Mouse (Mus musculus): ENCODE results near the gene Srf.
A peak's percentile ranks its signal among the peaks of the same experiment; 100 is the strongest.

The Srf gene

GRCm38 (mm10) chr17:46556584-46556945 lies 590 bp upstream of the Srf start:
- no peak for DNase-seq (ENCODE audit: low spot score in 2 of 2)

GRCm38 (mm10) chr17:46554977-46555672 lies 850 bp downstream of the Srf start:
- DNase-seq (ENCODE audit: low spot score in 2 of 2), result no peak

GRCm38 (mm10) chr17:46554646-46554976 lies 1.4 kb downstream of the Srf start:
- peak; percentile 26 to 59 for DNase-seq (ENCODE audit: low spot score in 2 of 2)

GRCm38 (mm10) chr17:46553926-46554325 lies 2.0 kb downstream of the Srf start:
- no peak for DNase-seq (ENCODE audit: low spot score in 2 of 2)

GRCm38 (mm10) chr17:46553469-46553868 lies 2.5 kb downstream of the Srf start:
- DNase-seq (ENCODE audit: low spot score in 2 of 2), result no peak

- DNase-seq (ENCODE audit: low spot score in 2 of 2), result peak; percentile 93
These were observed 3.0 kb downstream of the Srf start for GRCm38 (mm10) chr17:46552841-46553423.

- no peak for DNase-seq (ENCODE audit: low spot score in 2 of 2)
These were observed 3.8 kb downstream of the Srf start for GRCm38 (mm10) chr17:46552151-46552550.

GRCm38 (mm10) chr17:46551369-46551768 lies 4.6 kb downstream of the Srf start:
- no peak for DNase-seq (ENCODE audit: low spot score in 2 of 2)

GRCm38 (mm10) chr17:46550904-46551303 lies 5.1 kb downstream of the Srf start:
- no peak for DNase-seq (ENCODE audit: low spot score in 2 of 2)

- DNase-seq (ENCODE audit: low spot score in 2 of 2), result no peak
These were observed 6.3 kb downstream of the Srf start for GRCm38 (mm10) chr17:46549642-46550041.

- DNase-seq (ENCODE audit: low spot score in 2 of 2), result no peak
These were observed 6.8 kb downstream of the Srf start for GRCm38 (mm10) chr17:46549193-46549592.

GRCm38 (mm10) chr17:46548741-46549140 lies 7.2 kb downstream of the Srf start:
- no peak for DNase-seq (ENCODE audit: low spot score in 2 of 2)

- no peak for DNase-seq (ENCODE audit: low spot score in 2 of 2)
These were observed 8.1 kb downstream of the Srf start for GRCm38 (mm10) chr17:46547923-46548322.

- DNase-seq (ENCODE audit: low spot score in 2 of 2), result no peak
These were observed 9.0 kb downstream of the Srf start for GRCm38 (mm10) chr17:46546995-46547394.

- no peak for DNase-seq (ENCODE audit: low spot score in 2 of 2)
These were observed 9.4 kb downstream of the Srf start for GRCm38 (mm10) chr17:46546591-46546990.

GRCm38 (mm10) chr17:46545813-46546564 lies 10.0 kb downstream of the Srf start, which contains the start of gene Cul9:
TSS of gene Cul9 (minus strand) at chr17:46546388.
- DNase-seq (ENCODE audit: low spot score in 2 of 2), result peak; percentile 71 to 91

GRCm38 (mm10) chr17:46543661-46544060 lies 12.3 kb downstream of the Srf start:
- DNase-seq (ENCODE audit: low spot score in 2 of 2), result no peak

GRCm38 (mm10) chr17:46525579-46526307 lies 30.2 kb downstream of the Srf start:
- DNase-seq (ENCODE audit: low spot score in 2 of 2), result peak in 1 of 2 experiments; percentile 64

GRCm38 (mm10) chr17:46525065-46525464 lies 30.9 kb downstream of the Srf start:
- DNase-seq (ENCODE audit: low spot score in 2 of 2), result no peak

- no peak for DNase-seq (ENCODE audit: low spot score in 2 of 2)
These were observed 33.9 kb downstream of the Srf start for GRCm38 (mm10) chr17:46521963-46522668.

GRCm38 (mm10) chr17:46521174-46521573 lies 34.8 kb downstream of the Srf start:
- no peak for DNase-seq (ENCODE audit: low spot score in 2 of 2)
